Mouse (Mus musculus): ENCODE measurements around the gene Mymk. TPM values are rescaled to one million over a fixed set of nuclear protein-coding genes. Genes with fewer than 3 reads are reported as not detected.

Gene Mymk
- polyA plus RNA-seq, 1 experiment from 2014 or later: 1.5 TPM

DNA sequence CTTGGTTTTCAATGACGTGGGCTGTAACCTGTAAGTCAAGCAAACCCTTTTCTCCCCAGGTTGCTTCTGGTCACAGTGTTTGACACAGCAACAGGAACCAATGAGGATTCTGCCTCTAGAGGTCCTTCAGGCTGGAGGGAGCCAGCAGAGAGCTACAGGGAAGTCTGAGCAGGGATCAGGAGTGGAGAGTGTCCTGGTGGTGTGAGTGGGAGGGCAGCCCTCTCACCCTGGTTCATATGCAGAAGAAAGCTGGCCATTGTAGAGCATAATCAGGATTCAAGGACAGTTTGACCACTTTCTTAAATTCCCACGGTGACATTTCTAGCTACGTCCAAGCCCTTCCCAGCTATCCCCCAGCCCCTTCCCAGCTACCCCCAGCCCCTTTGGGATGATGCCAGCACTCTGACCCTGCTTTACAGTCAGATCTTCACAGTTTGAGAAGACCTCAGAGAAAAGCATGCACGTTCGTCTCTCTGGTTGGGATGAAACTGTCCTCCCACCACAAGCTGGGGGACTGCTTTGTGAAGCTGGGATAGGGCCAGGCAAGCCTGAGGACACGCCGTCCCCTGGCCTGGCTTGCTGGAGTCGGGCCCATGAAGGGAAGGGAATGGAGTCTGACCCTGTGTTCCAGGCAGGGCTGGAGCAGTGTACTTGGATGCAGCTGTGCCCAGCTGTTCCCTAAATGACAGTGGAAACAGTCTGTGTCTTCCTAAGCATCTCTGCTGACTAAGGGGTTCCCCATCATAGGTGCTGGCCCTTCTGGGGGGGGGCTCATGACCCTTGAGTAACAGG, 25.8 kb downstream of the Mymk start:
- 80% methylated on average over 8 of the region's 8 CpGs for WGBS
- no peak for DNase-seq (ENCODE audit: low spot score)
- 0 out of 2 replicates have a peak, but pooled peaks cover 3% of the 10 kb centered on the region for H3K27me3 ChIP-seq (ENCODE audit: low read depth, poor library complexity, severe bottlenecking)

DNA sequence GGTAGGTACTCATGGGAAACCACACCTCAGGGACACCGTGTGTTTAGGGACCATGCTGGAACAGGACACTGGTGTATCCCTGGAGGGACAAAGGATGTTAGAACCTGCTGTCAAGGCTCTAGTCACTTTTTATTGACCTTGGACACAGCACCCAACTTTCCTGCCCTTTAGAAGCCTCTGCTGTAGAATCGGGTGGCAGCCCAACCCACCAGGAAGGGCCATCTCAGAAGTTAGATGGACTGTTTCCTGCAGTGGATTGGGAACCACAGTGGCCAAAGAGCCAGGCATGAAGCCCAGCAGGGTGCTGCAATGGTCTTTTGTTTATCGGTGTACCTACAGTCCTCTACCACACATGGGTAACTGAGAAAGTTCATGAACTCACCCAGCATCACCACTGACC, 27.3 kb downstream of the Mymk start:
- H3K4me3 ChIP-seq: no peak overlapping the region
- WGBS: 86% methylated on average over 3 of the region's 3 CpGs
- H3K4me1 ChIP-seq: peaks cover 16% of the 10 kb centered on the region
- H3K9me3 ChIP-seq (replicated peaks): no peaks in the 10 kb centered on the region
- H3K36me3 ChIP-seq: no peaks in the 10 kb centered on the region
- no peak for DNase-seq (ENCODE audit: low spot score)
- H3K27ac ChIP-seq: no peak overlapping the region
- 0 out of 2 replicates have a peak, but pooled peaks cover 3% of the 10 kb centered on the region for H3K27me3 ChIP-seq (ENCODE audit: low read depth, poor library complexity, severe bottlenecking)

More for the DNA sequence above, 25.8 kb downstream of the Mymk start:
- no peaks in the 10 kb centered on the region for H3K9me3 ChIP-seq (replicated peaks)
- peaks cover 19% of the 10 kb centered on the region for H3K4me1 ChIP-seq
- no peaks in the 10 kb centered on the region for H3K36me3 ChIP-seq
- peak overlapping the region; percentile 21; the same call in 1 of the 2 replicates for H3K27ac ChIP-seq
- no peak overlapping the region for H3K4me3 ChIP-seq

DNA sequence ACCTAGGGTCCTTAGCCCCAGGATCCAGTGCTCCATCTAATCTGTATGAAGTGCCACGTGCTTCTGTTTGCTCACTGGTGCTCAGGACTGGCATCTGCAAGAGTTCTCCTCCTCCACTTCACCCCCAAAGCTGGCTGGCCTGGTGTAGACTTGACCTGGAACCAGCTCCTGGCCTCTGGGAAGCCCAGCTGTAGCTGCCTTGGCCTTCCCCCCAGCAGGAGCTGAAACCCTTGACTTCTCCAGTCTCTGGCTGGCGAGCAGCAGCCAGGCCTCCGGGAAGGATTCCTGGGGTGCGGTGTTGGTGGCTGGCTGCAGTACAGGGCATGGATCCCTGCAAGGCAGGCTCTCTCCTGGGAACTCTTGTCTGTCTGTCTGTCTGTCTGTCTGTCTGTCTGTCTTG, 27.8 kb downstream of the Mymk start:
- Histone ChIP-seq H3K4me1 (peaks cover 13% of the 10 kb centered on the region), H3K27me3 (ENCODE audit: low read depth, poor library complexity, severe bottlenecking) (0 out of 2 replicates have a peak, but pooled peaks cover 3% of the 10 kb centered on the region), H3K9me3 (replicated peaks) (no peaks in the 10 kb centered on the region), H3K4me3 (no peak overlapping the region), H3K27ac (peak overlapping the region; percentile 54; the same call in 1 of the 2 replicates), H3K36me3 (no peaks in the 10 kb centered on the region)
- 71% methylated on average over 4 of the region's 4 CpGs for WGBS
- DNase-seq (ENCODE audit: low spot score): no peak

DNA sequence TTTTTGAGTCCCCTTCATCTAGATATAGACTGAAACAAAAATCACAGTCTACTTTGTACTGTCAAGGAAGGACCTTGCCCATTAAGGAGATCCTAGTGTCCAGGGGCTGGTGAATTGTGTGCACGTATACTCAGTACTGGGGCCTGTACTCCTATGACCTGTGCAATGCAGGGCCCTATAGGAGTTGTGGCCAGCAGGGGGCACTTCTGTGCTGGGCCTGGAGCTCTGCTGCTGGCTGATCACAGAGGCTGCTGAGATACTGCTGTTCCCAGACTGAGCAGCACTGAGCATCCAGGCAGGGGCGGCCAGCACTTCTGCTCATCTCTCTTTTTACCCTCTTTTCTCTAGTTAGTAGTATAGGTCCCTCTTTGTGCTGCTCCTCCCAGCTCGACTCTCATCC, 28.5 kb downstream of the Mymk start:
- no peak overlapping the region for H3K4me3 ChIP-seq
- H3K9me3 ChIP-seq (replicated peaks): no peaks in the 10 kb centered on the region
- no peak overlapping the region for H3K27ac ChIP-seq
- 0 out of 2 replicates have a peak, but pooled peaks cover 3% of the 10 kb centered on the region for H3K27me3 ChIP-seq (ENCODE audit: low read depth, poor library complexity, severe bottlenecking)
- H3K4me1 ChIP-seq: peaks cover 13% of the 10 kb centered on the region
- no peaks in the 10 kb centered on the region for H3K36me3 ChIP-seq
- WGBS: 34% methylated on average over 3 of the region's 3 CpGs
- peak; percentile 89 for DNase-seq (ENCODE audit: low spot score)

DNA sequence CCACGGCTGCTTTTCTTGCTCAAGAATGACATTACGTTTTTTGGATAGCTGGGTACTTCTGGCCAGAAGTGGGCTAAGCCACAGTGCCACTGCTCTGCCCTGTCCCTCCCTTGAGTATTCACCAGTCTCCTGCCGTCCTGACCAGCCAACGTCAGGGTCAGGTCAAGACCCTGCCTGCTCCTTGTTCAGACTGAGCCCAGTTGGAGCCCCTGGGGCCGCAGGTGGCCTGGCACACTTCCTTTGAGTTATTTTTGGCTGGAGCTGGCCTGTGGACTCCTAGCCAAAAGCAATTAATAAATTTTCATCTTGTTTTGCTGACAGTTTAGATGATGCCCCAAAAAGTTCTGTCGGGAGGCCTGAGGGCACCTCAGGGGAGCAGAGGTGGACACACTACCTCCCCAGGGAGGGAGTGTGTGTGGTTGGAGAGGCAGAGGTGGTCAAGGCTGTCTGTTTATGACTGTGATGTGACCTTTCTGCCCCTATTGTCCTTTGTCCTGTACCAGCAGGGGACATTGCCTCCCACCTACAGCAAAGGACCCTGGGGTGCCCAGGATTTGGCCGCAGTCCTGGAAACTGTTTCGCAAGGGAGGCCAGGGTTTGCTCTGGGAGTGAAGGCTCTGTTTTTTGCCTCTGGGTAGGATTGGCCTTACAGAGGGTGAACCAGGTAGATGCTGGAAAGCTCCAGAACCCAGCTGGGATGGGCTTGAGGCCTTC, 29.7 kb downstream of the Mymk start:
- H3K27ac ChIP-seq: peak overlapping the region; percentile 20; the same call in 1 of the 2 replicates
- peaks cover 16% of the 10 kb centered on the region for H3K4me1 ChIP-seq
- no peaks in the 10 kb centered on the region for H3K36me3 ChIP-seq
- no peaks in the 10 kb centered on the region for H3K9me3 ChIP-seq (replicated peaks)
- DNase-seq (ENCODE audit: low spot score): no peak
- H3K4me3 ChIP-seq: no peak overlapping the region
- H3K27me3 ChIP-seq (ENCODE audit: low read depth, poor library complexity, severe bottlenecking): 0 out of 2 replicates have a peak, but pooled peaks cover 3% of the 10 kb centered on the region
- WGBS: 71% methylated on average over 8 of the region's 8 CpGs

DNA sequence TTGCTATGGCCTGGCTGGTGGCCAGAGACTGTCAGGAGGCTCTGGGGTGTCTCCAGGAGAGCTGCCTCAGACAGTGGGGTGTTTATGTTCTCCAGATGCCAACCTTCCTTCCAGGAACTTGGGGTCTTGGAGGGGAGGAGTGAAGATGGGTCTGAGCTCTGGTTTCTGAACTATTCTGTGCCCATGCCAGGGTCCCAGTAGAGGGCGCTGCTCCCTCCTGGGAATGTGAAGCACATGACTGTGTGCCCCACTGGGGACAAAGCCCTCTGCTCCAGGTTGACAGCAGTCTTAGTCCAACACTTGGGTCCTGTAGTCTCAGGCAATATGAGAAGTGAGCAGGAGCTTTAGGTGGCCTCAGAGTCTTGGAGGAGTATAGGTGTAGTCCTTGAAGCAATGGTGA, 32.7 kb downstream of the Mymk start:
- peaks cover 19% of the 10 kb centered on the region for H3K4me1 ChIP-seq
- no peaks in the 10 kb centered on the region for H3K9me3 ChIP-seq (replicated peaks)
- H3K27me3 ChIP-seq (ENCODE audit: low read depth, poor library complexity, severe bottlenecking): 0 out of 2 replicates have a peak, but pooled peaks cover 3% of the 10 kb centered on the region
- H3K36me3 ChIP-seq: no peaks in the 10 kb centered on the region
- WGBS: 3% methylated on average over 1 of the region's 1 CpGs
- H3K4me3 ChIP-seq: no peak overlapping the region
- no peak for DNase-seq (ENCODE audit: low spot score)
- H3K27ac ChIP-seq: peak overlapping the region; percentile 3; the same call in 1 of the 2 replicates

DNA sequence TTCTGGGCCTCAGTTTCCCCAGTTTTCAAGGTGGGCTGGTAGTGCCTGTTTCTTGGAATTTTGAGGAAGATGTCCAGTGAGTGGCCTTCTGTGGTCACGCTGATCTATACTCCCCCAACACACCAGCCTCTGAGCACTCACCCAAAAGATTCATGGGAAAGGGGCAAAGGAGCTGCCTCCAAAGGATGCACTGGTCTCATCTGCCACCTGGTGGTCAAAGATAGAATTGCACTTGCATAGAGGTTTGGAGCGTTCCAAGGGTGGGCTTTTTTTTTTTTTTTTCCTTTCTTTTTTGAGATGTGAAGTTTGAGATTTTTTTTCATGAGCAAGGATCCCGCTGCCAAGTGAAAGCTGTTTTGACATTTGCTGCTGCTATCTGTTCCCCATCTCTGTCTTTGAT, 33.4 kb downstream of the Mymk start:
- Histone ChIP-seq H3K9me3 (replicated peaks) (no peaks in the 10 kb centered on the region), H3K4me1 (peaks cover 15% of the 10 kb centered on the region), H3K36me3 (no peaks in the 10 kb centered on the region), H3K4me3 (no peak overlapping the region), H3K27ac (no peak overlapping the region), H3K27me3 (ENCODE audit: low read depth, poor library complexity, severe bottlenecking) (0 out of 2 replicates have a peak, but pooled peaks cover 3% of the 10 kb centered on the region)
- under 1% methylated on average over 3 of the region's 3 CpGs for WGBS
- DNase-seq (ENCODE audit: low spot score): peak; percentile 80

DNA sequence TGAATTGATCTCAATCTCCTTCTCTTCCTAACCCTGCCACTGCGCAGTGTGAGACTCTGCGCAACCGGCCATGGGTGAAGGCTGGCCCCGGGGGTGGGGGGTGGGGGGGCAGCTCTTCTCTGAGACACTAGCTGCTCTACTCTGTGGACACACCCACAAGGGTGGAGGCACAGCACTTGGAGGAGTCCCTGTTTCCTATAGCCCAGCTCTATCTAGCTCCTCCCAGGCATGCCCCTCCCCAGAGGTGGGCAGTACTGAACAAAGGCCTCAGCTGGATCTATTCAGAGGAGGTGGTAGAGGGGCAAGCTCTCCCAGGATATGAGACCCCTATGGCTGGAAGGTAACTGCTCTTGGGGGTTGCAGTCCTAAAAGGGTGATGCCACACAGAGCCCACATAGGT, 35.0 kb downstream of the Mymk start:
- no peak overlapping the region for H3K27ac ChIP-seq
- H3K27me3 ChIP-seq (ENCODE audit: low read depth, poor library complexity, severe bottlenecking): no peaks in the 10 kb centered on the region
- H3K9me3 ChIP-seq (replicated peaks): no peaks in the 10 kb centered on the region
- 62% methylated on average over 4 of the region's 4 CpGs for WGBS
- H3K4me3 ChIP-seq: no peak overlapping the region
- H3K36me3 ChIP-seq: no peaks in the 10 kb centered on the region
- peaks cover 9% of the 10 kb centered on the region for H3K4me1 ChIP-seq
- DNase-seq (ENCODE audit: low spot score): no peak

DNA sequence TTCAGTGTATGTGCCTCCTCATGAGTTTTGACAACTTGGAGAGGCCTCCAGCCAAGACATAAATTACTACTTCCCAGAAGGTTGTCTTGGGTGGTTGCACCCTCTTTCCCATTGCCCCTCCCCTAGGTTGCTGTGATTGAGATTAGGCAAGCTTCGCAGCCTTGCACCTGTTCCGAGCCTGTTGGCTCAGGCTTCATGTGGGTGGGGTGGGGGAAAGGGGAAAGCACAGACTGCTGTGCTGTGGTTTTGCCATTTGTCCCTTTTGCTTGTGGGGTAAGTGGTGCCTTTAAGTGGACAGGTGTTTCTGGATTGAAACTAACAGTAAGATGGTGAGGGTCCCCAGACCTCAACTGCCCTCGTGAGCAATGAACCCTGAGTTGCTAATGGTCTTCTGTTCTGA, 36.0 kb downstream of the Mymk start:
- H3K9me3 ChIP-seq (replicated peaks): no peaks in the 10 kb centered on the region
- H3K4me3 ChIP-seq: no peak overlapping the region
- peaks cover 8% of the 10 kb centered on the region; the same call in 1 of the 2 replicates for H3K4me1 ChIP-seq
- H3K27me3 ChIP-seq (ENCODE audit: low read depth, poor library complexity, severe bottlenecking): no peaks in the 10 kb centered on the region
- H3K27ac ChIP-seq: no peak overlapping the region
- H3K36me3 ChIP-seq: no peaks in the 10 kb centered on the region
- 75% methylated on average over 3 of the region's 3 CpGs for WGBS
- no peak for DNase-seq (ENCODE audit: low spot score)

DNA sequence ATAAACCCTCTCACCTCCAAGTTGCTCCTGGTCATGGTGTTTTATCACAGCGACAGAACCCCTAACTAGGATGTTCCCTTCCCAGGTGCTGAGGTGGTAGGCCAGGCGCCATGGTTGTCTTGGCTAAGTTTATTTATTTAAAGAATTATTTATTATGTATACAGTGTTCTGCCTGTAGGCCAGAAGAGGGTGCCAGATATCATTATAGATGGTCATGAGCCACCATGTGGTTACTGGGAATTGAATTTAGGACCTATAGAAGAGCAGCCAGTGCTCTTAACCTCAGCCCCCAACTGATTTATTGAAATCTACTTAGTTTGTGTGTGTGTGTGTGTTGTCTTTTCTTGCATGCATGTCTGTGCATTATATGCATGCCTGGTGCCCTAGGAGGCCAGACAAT, 39.6 kb downstream of the Mymk start:
- peaks cover 21% of the 10 kb centered on the region for H3K27me3 ChIP-seq (ENCODE audit: low read depth, poor library complexity, severe bottlenecking)
- no peaks in the 10 kb centered on the region for H3K36me3 ChIP-seq
- H3K4me1 ChIP-seq: peaks cover 15% of the 10 kb centered on the region
- WGBS: 74% methylated on average over 2 of the region's 2 CpGs
- no peak overlapping the region for H3K27ac ChIP-seq
- H3K9me3 ChIP-seq (replicated peaks): no peaks in the 10 kb centered on the region
- no peak overlapping the region for H3K4me3 ChIP-seq
- no peak for DNase-seq (ENCODE audit: low spot score)

DNA sequence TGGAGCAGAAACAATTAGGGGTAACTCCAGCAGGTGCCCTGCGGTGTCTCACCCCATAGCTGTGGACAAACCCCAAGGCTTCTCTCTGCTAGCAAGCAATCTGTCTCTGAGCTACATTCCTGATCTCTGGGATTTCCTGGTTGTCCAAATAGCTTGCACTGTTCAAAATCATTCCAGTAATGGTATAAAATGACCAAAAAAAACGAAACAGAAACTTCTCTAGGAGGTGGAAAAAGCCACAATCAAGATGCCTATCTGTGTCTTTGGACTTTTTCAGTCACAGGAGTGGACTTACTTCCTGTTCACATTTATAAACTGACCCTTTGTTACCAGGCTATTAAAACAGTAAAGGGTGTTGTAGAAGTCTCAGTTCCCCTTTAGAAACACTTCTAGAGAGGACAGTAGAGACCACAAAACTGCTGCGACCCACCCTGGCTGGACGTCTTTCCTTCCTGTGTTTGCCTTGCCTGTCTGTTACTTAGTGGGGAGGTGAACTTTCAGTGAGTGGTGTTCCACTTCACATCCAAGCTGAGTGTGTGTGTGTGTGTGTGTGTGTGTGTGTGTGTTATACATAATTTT, 43.5 kb downstream of the Mymk start:
- H3K4me3 ChIP-seq: peak overlapping the region; percentile 48
- H3K9me3 ChIP-seq (replicated peaks): no peaks in the 10 kb centered on the region
- 74% methylated on average over 4 of the region's 4 CpGs for WGBS
- DNase-seq (ENCODE audit: low spot score): no peak
- H3K27ac ChIP-seq: no peak overlapping the region
- peaks cover 12% of the 10 kb centered on the region for H3K4me1 ChIP-seq
- no peaks in the 10 kb centered on the region for H3K36me3 ChIP-seq
- H3K27me3 ChIP-seq (ENCODE audit: low read depth, poor library complexity, severe bottlenecking): peaks cover 26% of the 10 kb centered on the region

DNA sequence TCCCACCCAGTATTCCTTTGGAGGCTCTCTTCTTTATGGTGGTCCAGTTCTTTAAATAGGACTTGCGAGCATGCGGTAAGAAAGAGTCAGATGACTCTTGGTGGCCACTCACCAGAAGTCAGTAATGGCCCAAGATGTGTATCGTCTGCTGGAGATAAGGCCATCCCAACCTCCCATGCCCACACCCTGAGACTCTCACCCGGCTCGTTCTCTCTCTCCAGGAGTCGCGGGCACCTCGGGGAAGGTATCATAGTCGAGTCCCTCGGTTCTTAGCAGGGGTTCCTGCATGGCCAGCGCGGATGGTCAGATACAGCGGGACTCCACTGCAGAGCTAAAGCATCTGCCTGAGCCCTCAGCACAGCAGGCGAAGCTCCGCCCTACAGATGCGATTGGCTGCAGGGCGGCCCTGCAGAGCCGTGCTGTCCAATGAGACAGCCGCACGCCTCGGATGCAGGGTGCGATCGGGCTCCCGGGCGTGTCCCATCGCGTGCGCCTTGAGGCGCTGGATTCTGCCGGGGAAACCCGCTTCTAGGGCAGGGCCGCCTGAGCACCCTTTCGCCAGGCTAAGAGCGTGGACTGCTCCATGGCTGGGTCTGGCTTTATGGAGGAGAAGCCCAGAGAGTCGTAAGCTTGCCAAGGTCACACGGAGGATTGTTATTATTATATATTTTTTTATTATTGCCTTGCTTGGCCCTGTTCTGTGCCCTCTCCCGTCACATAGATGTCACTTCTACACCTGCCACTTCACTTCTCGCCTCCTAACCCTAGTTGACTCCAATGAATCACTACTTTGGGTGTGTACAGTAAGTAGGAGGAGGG, 44.2 kb downstream of the Mymk start, which contains the start of gene Slc2a6:
Slc2a6 (minus strand) TSS at position 381 of the 819 bp plus-strand sequence.
- H3K9me3 ChIP-seq (replicated peaks): no peaks in the 10 kb centered on the region
- H3K27me3 ChIP-seq (ENCODE audit: low read depth, poor library complexity, severe bottlenecking): peaks cover 26% of the 10 kb centered on the region
- H3K4me1 ChIP-seq: peaks cover 13% of the 10 kb centered on the region
- peak within 1 kb of the TSS; percentile 8; the same call in 1 of the 2 replicates for H3K27ac ChIP-seq
- DNase-seq (ENCODE audit: low spot score): peak; percentile 85
- no peaks in the 10 kb centered on the region for H3K36me3 ChIP-seq
- peak within 1 kb of the TSS; percentile 48 for H3K4me3 ChIP-seq
- WGBS: 4% methylated on average over 38 of the region's 38 CpGs

All from limb, embryonic 10.5 days (tissue).